Mouse (Mus musculus): ENCODE results near the gene Cadps. TPM values are rescaled to one million over a fixed set of nuclear protein-coding genes. Genes with fewer than 3 reads are reported as not detected.

Gene Cadps
- polyA plus RNA-seq, 1 experiment from 2014 or later, result not detected

- no peak for TF ChIP-seq CTCF (IDR thresholded peaks at IDR 0.05; ENCODE audit: low read depth)
- TF ChIP-seq EP300 (IDR thresholded peaks at IDR 0.05; ENCODE audit: low read depth), result no peak
- no peak overlapping the region for H3K4me3 ChIP-seq (ENCODE audit: low read depth, low read length)
- H3K4me2 ChIP-seq (ENCODE audit: low read depth, low read length), result no peak overlapping the region
- 57% methylated on average over 3 of the region's 3 CpGs for WGBS (ENCODE audit: insufficient replicate concordance)
- ATAC-seq, result no peak
- H3K27me3 ChIP-seq (ENCODE audit: insufficient read depth, low read length), result no peaks in the 10 kb centered on the region
- no peak overlapping the region for H3K9ac ChIP-seq (replicated peaks)
- H3K9me3 ChIP-seq (ENCODE audit: low read length), result no peaks in the 10 kb centered on the region
- H3K36me3 ChIP-seq (replicated peaks; ENCODE audit: insufficient read depth, low read length), result no peaks in the 10 kb centered on the region
- H3K4me1 ChIP-seq (ENCODE audit: insufficient read depth), result no peaks in the 10 kb centered on the region
- no peak overlapping the region for H3K27ac ChIP-seq (ENCODE audit: low read depth)
- no peak for DNase-seq
These were observed 104.1 kb downstream of the Cadps start for GRCm38 (mm10) chr14:12718766-12719165.

GRCm38 (mm10) chr14:12715906-12716659 lies 106.8 kb downstream of the Cadps start:
- no peaks in the 10 kb centered on the region for H3K27me3 ChIP-seq (ENCODE audit: insufficient read depth, low read length)
- ATAC-seq (no peak), DNase-seq (no peak)
- no peak overlapping the region for H3K4me2 ChIP-seq (ENCODE audit: low read depth, low read length)
- H3K9ac ChIP-seq (replicated peaks), result no peak overlapping the region
- H3K9me3 ChIP-seq (ENCODE audit: low read length), result no peaks in the 10 kb centered on the region
- 41% methylated on average over 2 of the region's 2 CpGs for WGBS (ENCODE audit: insufficient replicate concordance)
- H3K4me3 ChIP-seq (ENCODE audit: low read depth, low read length), result no peak overlapping the region
- no peak overlapping the region for H3K27ac ChIP-seq (ENCODE audit: low read depth)
- H3K36me3 ChIP-seq (replicated peaks; ENCODE audit: insufficient read depth, low read length), result no peaks in the 10 kb centered on the region
- TF ChIP-seq EP300 (IDR thresholded peaks at IDR 0.05; ENCODE audit: low read depth) (no peak), CTCF (IDR thresholded peaks at IDR 0.05; ENCODE audit: low read depth) (no peak)
- H3K4me1 ChIP-seq (ENCODE audit: insufficient read depth), result no peaks in the 10 kb centered on the region

GRCm38 (mm10) chr14:12707395-12707794 lies 115.5 kb downstream of the Cadps start:
- H3K4me3 ChIP-seq (ENCODE audit: low read depth, low read length), result no peak overlapping the region
- no peak for TF ChIP-seq EP300 (IDR thresholded peaks at IDR 0.05; ENCODE audit: low read depth)
- TF ChIP-seq CTCF (IDR thresholded peaks at IDR 0.05; ENCODE audit: low read depth), result no peak
- H3K9ac ChIP-seq (replicated peaks), result no peak overlapping the region
- H3K4me2 ChIP-seq (ENCODE audit: low read depth, low read length), result no peak overlapping the region
- H3K4me1 ChIP-seq (ENCODE audit: insufficient read depth), result no peaks in the 10 kb centered on the region
- no peaks in the 10 kb centered on the region for H3K9me3 ChIP-seq (ENCODE audit: low read length)
- DNase-seq (no peak), ATAC-seq (no peak)
- no peaks in the 10 kb centered on the region for H3K36me3 ChIP-seq (replicated peaks; ENCODE audit: insufficient read depth, low read length)
- WGBS (ENCODE audit: insufficient replicate concordance), result 76% methylated on average over 3 of the region's 3 CpGs
- H3K27me3 ChIP-seq (ENCODE audit: insufficient read depth, low read length), result no peaks in the 10 kb centered on the region
- H3K27ac ChIP-seq (ENCODE audit: low read depth), result no peak overlapping the region

- Histone ChIP-seq H3K4me1 (ENCODE audit: insufficient read depth) (no peaks in the 10 kb centered on the region), H3K9ac (replicated peaks) (no peak overlapping the region), H3K27me3 (ENCODE audit: insufficient read depth, low read length) (no peaks in the 10 kb centered on the region), H3K4me3 (ENCODE audit: low read depth, low read length) (no peak overlapping the region), H3K9me3 (ENCODE audit: low read length) (no peaks in the 10 kb centered on the region), H3K27ac (ENCODE audit: low read depth) (no peak overlapping the region), H3K4me2 (ENCODE audit: low read depth, low read length) (no peak overlapping the region), H3K36me3 (replicated peaks; ENCODE audit: insufficient read depth, low read length) (no peaks in the 10 kb centered on the region)
- ATAC-seq (no peak), DNase-seq (no peak)
- TF ChIP-seq EP300 (IDR thresholded peaks at IDR 0.05; ENCODE audit: low read depth) (no peak), CTCF (IDR thresholded peaks at IDR 0.05; ENCODE audit: low read depth) (no peak)
- 73% methylated on average over 2 of the region's 2 CpGs for WGBS (ENCODE audit: insufficient replicate concordance)
These were observed 118.4 kb downstream of the Cadps start for GRCm38 (mm10) chr14:12704461-12704860.

- ATAC-seq, result no peak
- no peaks in the 10 kb centered on the region for H3K36me3 ChIP-seq (replicated peaks; ENCODE audit: insufficient read depth, low read length)
- H3K27me3 ChIP-seq (ENCODE audit: insufficient read depth, low read length), result no peaks in the 10 kb centered on the region
- no peak overlapping the region for H3K4me2 ChIP-seq (ENCODE audit: low read depth, low read length)
- WGBS (ENCODE audit: insufficient replicate concordance), result 38% methylated on average over 1 of the region's 1 CpGs
- no peak for DNase-seq
- no peak overlapping the region for H3K4me3 ChIP-seq (ENCODE audit: low read depth, low read length)
- no peaks in the 10 kb centered on the region for H3K9me3 ChIP-seq (ENCODE audit: low read length)
- H3K27ac ChIP-seq (ENCODE audit: low read depth), result no peak overlapping the region
- no peak overlapping the region for H3K9ac ChIP-seq (replicated peaks)
- H3K4me1 ChIP-seq (ENCODE audit: insufficient read depth), result no peaks in the 10 kb centered on the region
- no peak for TF ChIP-seq EP300 (IDR thresholded peaks at IDR 0.05; ENCODE audit: low read depth)
- no peak for TF ChIP-seq CTCF (IDR thresholded peaks at IDR 0.05; ENCODE audit: low read depth)
These were observed 132.7 kb downstream of the Cadps start for GRCm38 (mm10) chr14:12690201-12690600.

GRCm38 (mm10) chr14:12685015-12685414 lies 137.9 kb downstream of the Cadps start:
- WGBS (ENCODE audit: insufficient replicate concordance), result 88% methylated on average over 3 of the region's 3 CpGs
- DNase-seq (no peak), ATAC-seq (no peak)
- Histone ChIP-seq H3K27ac (ENCODE audit: low read depth) (no peak overlapping the region), H3K9me3 (ENCODE audit: low read length) (no peaks in the 10 kb centered on the region), H3K27me3 (ENCODE audit: insufficient read depth, low read length) (no peaks in the 10 kb centered on the region), H3K4me1 (ENCODE audit: insufficient read depth) (no peaks in the 10 kb centered on the region), H3K9ac (replicated peaks) (no peak overlapping the region), H3K4me3 (ENCODE audit: low read depth, low read length) (no peak overlapping the region), H3K36me3 (replicated peaks; ENCODE audit: insufficient read depth, low read length) (no peaks in the 10 kb centered on the region), H3K4me2 (ENCODE audit: low read depth, low read length) (no peak overlapping the region)
- TF ChIP-seq EP300 (IDR thresholded peaks at IDR 0.05; ENCODE audit: low read depth) (no peak), CTCF (IDR thresholded peaks at IDR 0.05; ENCODE audit: low read depth) (no peak)

Measured in liver, postnatal 0 days (tissue).